Mouse (Mus musculus): ENCODE measurements around the gene Fli1. TPM values are rescaled to one million over a fixed set of nuclear protein-coding genes. Genes with fewer than 3 reads are reported as not detected.

Gene Fli1
- total and polyA plus RNA-seq, 3 experiments = 13.8 to 171 (median 24.3) TPM

DNA sequence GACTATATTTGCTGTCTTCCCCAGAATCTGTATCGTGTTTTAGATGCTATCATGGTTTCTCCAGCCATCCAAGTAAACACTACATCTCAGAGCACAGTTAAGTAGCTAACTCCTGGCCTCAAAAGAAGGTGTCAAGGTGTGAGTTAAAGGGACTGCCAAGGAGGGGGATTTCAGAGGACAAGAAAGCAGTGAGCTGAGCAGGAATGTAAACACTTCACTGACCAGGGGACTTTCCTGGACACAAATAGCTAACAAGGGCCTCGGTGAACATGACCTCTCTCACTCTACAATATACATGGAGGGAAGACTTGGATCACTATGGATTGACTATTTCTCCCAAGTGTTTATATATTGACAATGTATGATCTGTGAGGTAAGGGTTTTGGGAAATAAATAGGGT, 49.9 kb downstream of the Fli1 start:
- H3K4me3 ChIP-seq (ENCODE audit: control insufficient read depth in 1 of 2, insufficient read depth in 1 of 2, low read depth in 2 of 2, low read length in 2 of 2) = no peak overlapping the region
- H3K27ac ChIP-seq (ENCODE audit: control insufficient read depth, low read depth, low read length) = no peak overlapping the region
- no peaks in the 10 kb centered on the region for H3K9me3 ChIP-seq (replicated peaks; ENCODE audit: insufficient read depth, low read length)
- no peak overlapping the region for H3K9ac ChIP-seq (ENCODE audit: control insufficient read depth, low read depth, low read length, poor library complexity, severe bottlenecking)
- peaks cover 0 to 17% of the 10 kb centered on the region in 2 experiments; a peak in 3 of 4 replicates for H3K36me3 ChIP-seq (ENCODE audit: control insufficient read depth in 1 of 2, insufficient read depth in 2 of 2, low read length in 2 of 2)
- TF ChIP-seq EP300 (IDR thresholded peaks at IDR 0.05; ENCODE audit: low read depth in 1 of 2, low read length in 2 of 2) = no peak
- H3K79me2 ChIP-seq (ENCODE audit: control insufficient read depth, insufficient read depth, low read length, poor library complexity) = peaks cover 5% of the 10 kb centered on the region; the same call in 1 of the 2 replicates
- peaks cover 2 to 13% of the 10 kb centered on the region in 2 experiments; a peak in 3 of 4 replicates for H3K4me1 ChIP-seq (ENCODE audit: control insufficient read depth in 1 of 2, insufficient read depth in 2 of 2, low read length in 2 of 2)
- no peaks in the 10 kb centered on the region for H3K27me3 ChIP-seq (ENCODE audit: control insufficient read depth in 1 of 2, insufficient read depth in 2 of 2, low read length in 2 of 2)
- DNase-seq (ENCODE audit: low read depth, low spot score) = no peak

DNA sequence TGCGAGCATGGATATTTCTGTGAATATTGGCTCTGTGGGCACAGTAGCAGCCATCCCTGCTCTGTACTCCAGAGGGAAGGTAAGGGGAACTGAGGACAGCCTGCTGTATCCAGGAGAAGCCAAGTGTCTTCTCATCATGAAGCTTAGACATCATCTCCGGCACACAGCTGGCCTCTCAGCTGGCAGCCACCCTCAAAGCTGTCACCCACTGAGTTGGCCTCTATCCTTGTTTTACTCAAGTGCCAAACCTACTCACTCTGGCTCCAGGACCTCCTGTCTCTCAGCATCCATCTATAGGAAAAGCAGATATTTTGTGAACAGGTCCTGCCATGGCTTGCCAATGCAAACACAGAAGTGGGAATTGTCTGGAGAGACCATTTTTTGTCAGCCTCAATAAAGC, 51.2 kb downstream of the Fli1 start:
- H3K79me2 ChIP-seq (ENCODE audit: control insufficient read depth, insufficient read depth, low read length, poor library complexity) = peaks cover 8% of the 10 kb centered on the region; the same call in 1 of the 2 replicates
- no peak overlapping the region for H3K9ac ChIP-seq (ENCODE audit: control insufficient read depth, low read depth, low read length, poor library complexity, severe bottlenecking)
- no peaks in the 10 kb centered on the region for H3K9me3 ChIP-seq (replicated peaks; ENCODE audit: insufficient read depth, low read length)
- H3K27ac ChIP-seq (ENCODE audit: control insufficient read depth, low read depth, low read length) = no peak overlapping the region
- DNase-seq (ENCODE audit: low read depth, low spot score) = no peak
- no peak overlapping the region for H3K4me3 ChIP-seq (ENCODE audit: control insufficient read depth in 1 of 2, insufficient read depth in 1 of 2, low read depth in 2 of 2, low read length in 2 of 2)
- peaks cover 0 to 14% of the 10 kb centered on the region in 2 experiments; a peak in 3 of 4 replicates for H3K36me3 ChIP-seq (ENCODE audit: control insufficient read depth in 1 of 2, insufficient read depth in 2 of 2, low read length in 2 of 2)
- peaks cover 2 to 10% of the 10 kb centered on the region in 2 experiments; a peak in 3 of 4 replicates for H3K4me1 ChIP-seq (ENCODE audit: control insufficient read depth in 1 of 2, insufficient read depth in 2 of 2, low read length in 2 of 2)
- no peaks in the 10 kb centered on the region for H3K27me3 ChIP-seq (ENCODE audit: control insufficient read depth in 1 of 2, insufficient read depth in 2 of 2, low read length in 2 of 2)
- TF ChIP-seq HCFC1 (IDR thresholded peaks at IDR 0.05; ENCODE audit: low read depth, low read length) = no peak
- TF ChIP-seq TBP (IDR thresholded peaks at IDR 0.05; ENCODE audit: low read depth, low read length) = no peak

DNA sequence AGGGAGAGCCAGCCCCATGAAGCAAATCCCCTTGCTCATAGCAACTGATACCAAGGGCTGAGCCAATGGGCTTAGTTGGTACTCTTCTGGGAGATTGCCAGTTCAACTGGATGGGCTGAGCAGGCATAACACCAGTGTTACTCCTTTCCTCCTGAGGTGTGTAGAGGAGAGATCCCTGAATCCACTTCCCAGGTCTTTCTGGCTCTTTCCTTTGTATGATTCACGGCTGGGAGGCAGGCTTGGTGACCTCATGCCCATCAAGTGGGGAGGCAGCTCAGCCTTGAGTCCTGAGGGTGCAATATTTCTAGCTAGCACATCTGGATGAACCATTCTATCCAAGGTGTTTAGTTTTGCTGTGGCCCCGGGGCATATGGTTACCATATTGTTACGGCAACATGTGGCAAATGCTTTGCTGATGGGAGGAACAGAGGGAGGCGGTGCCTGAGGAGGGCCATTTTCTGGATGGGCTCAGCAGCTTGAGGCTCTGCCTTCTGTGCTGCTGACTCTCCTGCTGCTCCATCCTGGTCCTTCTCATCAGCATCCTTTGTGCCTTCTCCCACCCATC, 52.8 kb downstream of the Fli1 start:
- H3K79me2 ChIP-seq (ENCODE audit: control insufficient read depth, insufficient read depth, low read length, poor library complexity) = peaks cover 8% of the 10 kb centered on the region; the same call in 1 of the 2 replicates
- no peaks in the 10 kb centered on the region for H3K27me3 ChIP-seq (ENCODE audit: control insufficient read depth in 1 of 2, insufficient read depth in 2 of 2, low read length in 2 of 2)
- TF ChIP-seq ELF1 (IDR thresholded peaks at IDR 0.05; ENCODE audit: low read depth, low read length) (no peak), SIN3A (IDR thresholded peaks at IDR 0.05; ENCODE audit: low read length) (no peak), ZNF384 (IDR thresholded peaks at IDR 0.05; ENCODE audit: low read depth, low read length) (no peak), MYB (IDR thresholded peaks at IDR 0.05; ENCODE audit: low read depth, low read length) (no peak), E2F4 (IDR thresholded peaks at IDR 0.05; ENCODE audit: borderline replicate concordance, low read depth, low read length) (no peak), USF2 (IDR thresholded peaks at IDR 0.05; ENCODE audit: borderline replicate concordance in 1 of 2, insufficient read depth in 1 of 2, low read depth in 1 of 2, low read length in 2 of 2) (no peak), EP300 (IDR thresholded peaks at IDR 0.05; ENCODE audit: low read depth in 1 of 2, low read length in 2 of 2) (no peak), HCFC1 (IDR thresholded peaks at IDR 0.05; ENCODE audit: low read depth, low read length) (no peak), TBP (IDR thresholded peaks at IDR 0.05; ENCODE audit: low read depth, low read length) (no peak), NRF1 (IDR thresholded peaks at IDR 0.05; ENCODE audit: insufficient read depth, low read depth, low read length, poor library complexity, severe bottlenecking) (no peak), CHD2 (IDR thresholded peaks at IDR 0.05; ENCODE audit: low read length) (no peak), TAL1 (IDR thresholded peaks at IDR 0.05; ENCODE audit: low read length) (no peak)
- no peak overlapping the region for H3K4me3 ChIP-seq (ENCODE audit: control insufficient read depth in 1 of 2, insufficient read depth in 1 of 2, low read depth in 2 of 2, low read length in 2 of 2)
- H3K9me3 ChIP-seq (replicated peaks; ENCODE audit: insufficient read depth, low read length) = no peaks in the 10 kb centered on the region
- H3K4me1 ChIP-seq (ENCODE audit: control insufficient read depth in 1 of 2, insufficient read depth in 2 of 2, low read length in 2 of 2) = no peaks in the 10 kb centered on the region; a peak in 2 of 4 replicates
- no peak overlapping the region for H3K27ac ChIP-seq (ENCODE audit: control insufficient read depth, low read depth, low read length)
- DNase-seq (ENCODE audit: low read depth, low spot score) = no peak
- H3K36me3 ChIP-seq (ENCODE audit: control insufficient read depth in 1 of 2, insufficient read depth in 2 of 2, low read length in 2 of 2) = peaks cover 0 to 3% of the 10 kb centered on the region in 2 experiments; a peak in 2 of 4 replicates
- H3K9ac ChIP-seq (ENCODE audit: control insufficient read depth, low read depth, low read length, poor library complexity, severe bottlenecking) = no peak overlapping the region
